Mouse (Mus musculus): Measurements from ENCODE around the gene 4930451I11Rik. TPM values are rescaled to one million over a fixed set of nuclear protein-coding genes. Genes with fewer than 3 reads are reported as not detected.
A peak's percentile ranks its signal among the peaks of the same experiment; 100 is the strongest.

Gene 4930451I11Rik
- polyA plus RNA-seq, 1 experiment from 2014 or later: not detected

GRCm38 (mm10) chr7:126823940-126824339, 7.5 kb downstream of the 4930451I11Rik start:
- DNase-seq (ENCODE audit: low spot score): no peak
- Histone ChIP-seq H3K27ac (replicated peaks) (peak overlapping the region; percentile 83), H3K9me3 (replicated peaks) (no peaks in the 10 kb centered on the region), H3K4me1 (peaks cover 34% of the 10 kb centered on the region), H3K4me3 (peak overlapping the region; percentile 63), H3K36me3 (no peaks in the 10 kb centered on the region), H3K27me3 (ENCODE audit: low read depth, poor library complexity, severe bottlenecking) (peaks cover 38% of the 10 kb centered on the region)
- WGBS: 9% methylated on average over 10 of the region's 10 CpGs

GRCm38 (mm10) chr7:126823202-126823711, 8.2 kb downstream of the 4930451I11Rik start:
- Histone ChIP-seq H3K9me3 (replicated peaks) (no peaks in the 10 kb centered on the region), H3K4me1 (peaks cover 34% of the 10 kb centered on the region), H3K27ac (replicated peaks) (peak overlapping the region; percentile 83), H3K27me3 (ENCODE audit: low read depth, poor library complexity, severe bottlenecking) (peaks cover 38% of the 10 kb centered on the region), H3K36me3 (no peaks in the 10 kb centered on the region), H3K4me3 (peak overlapping the region; percentile 63)
- peak; percentile 58 for DNase-seq (ENCODE audit: low spot score)
- 2% methylated on average over 18 of the region's 19 CpGs for WGBS

DNA sequence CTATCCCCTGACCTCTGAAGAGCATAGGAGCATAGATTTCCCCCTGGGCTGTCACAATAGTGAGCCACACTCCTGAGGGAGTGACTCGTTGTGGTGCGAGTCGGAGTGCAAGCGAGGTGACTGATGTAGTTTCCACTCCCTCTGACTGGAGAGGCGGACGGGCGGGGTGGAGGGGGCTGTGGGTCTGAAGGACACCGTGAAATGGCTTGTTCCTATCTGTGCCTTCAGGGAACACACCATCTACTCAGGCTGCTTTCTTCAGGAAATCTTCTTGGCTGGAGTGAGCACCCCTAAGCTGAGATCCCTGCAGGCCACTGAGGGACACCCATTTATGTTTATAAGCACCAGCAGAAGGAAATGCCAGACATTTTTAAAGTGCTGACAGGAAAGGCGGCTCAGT, 8.7 kb downstream of the 4930451I11Rik start:
- H3K27me3 ChIP-seq (ENCODE audit: low read depth, poor library complexity, severe bottlenecking): peaks cover 38% of the 10 kb centered on the region
- H3K27ac ChIP-seq (replicated peaks): peak overlapping the region; percentile 83
- H3K4me3 ChIP-seq: peak overlapping the region; percentile 63
- 8% methylated on average over 9 of the region's 9 CpGs for WGBS
- DNase-seq (ENCODE audit: low spot score): no peak
- peaks cover 34% of the 10 kb centered on the region for H3K4me1 ChIP-seq
- no peaks in the 10 kb centered on the region for H3K9me3 ChIP-seq (replicated peaks)
- H3K36me3 ChIP-seq: no peaks in the 10 kb centered on the region

DNA sequence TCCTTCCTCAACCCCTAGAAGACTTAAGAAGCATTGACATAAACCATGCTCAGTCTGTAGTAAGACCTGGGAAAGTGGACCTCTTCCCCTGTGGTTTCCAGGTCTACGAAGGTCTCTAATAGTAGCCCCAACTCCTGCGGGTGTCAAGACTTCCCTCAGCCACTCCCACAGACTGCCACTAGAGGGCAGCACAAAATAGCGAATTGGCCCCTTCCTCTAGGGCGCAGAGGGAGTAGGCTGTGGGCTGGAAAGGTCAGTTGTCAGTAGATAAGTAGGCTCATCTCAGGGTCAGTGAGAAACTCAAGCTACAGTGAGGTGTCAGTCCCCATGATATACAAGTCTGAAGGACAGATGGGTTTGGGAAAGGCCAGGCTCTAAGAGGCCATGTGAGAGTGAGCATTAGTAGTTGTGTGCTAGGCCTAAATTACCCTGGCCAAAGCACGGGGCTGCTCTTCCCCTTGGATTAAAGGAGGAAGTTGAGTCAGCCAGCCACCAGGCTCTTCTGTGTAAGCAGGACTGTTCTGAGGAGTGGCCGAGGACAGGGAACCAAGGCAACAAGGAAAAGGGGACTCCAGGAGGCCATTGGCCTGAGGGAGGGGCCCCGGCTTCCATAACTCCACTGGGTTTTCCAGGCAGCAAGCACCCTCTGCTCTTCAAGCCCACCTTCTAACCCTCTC, 9.5 kb downstream of the 4930451I11Rik start:
- no peaks in the 10 kb centered on the region for H3K9me3 ChIP-seq (replicated peaks)
- peak overlapping the region; percentile 63 for H3K4me3 ChIP-seq
- H3K27ac ChIP-seq (replicated peaks): peak overlapping the region; percentile 83; the same call in 1 of the 2 replicates
- peaks cover 34% of the 10 kb centered on the region for H3K4me1 ChIP-seq
- no peaks in the 10 kb centered on the region for H3K36me3 ChIP-seq
- DNase-seq (ENCODE audit: low spot score): peak; percentile 86
- WGBS: 24% methylated on average over 7 of the region's 7 CpGs
- H3K27me3 ChIP-seq (ENCODE audit: low read depth, poor library complexity, severe bottlenecking): peaks cover 38% of the 10 kb centered on the region

DNA sequence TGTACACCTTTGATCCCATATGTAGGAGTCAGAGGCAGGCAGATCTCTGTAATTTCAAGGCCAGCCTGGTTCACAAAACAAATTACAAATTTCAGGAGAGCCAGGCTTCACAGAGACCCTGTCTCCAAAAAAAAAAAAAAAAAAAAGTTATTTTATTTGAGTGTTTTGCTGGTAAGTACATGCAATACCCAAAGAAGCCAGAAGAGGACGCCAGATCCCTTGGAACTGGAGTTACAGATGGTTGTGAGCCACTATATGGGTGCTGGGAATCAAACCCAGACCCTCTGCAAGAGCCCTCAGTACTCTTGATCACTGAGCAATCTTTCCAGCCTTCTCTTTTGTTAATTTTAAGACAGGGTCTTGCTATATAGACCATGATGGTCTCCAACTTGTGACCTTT, 12.6 kb downstream of the 4930451I11Rik start:
- DNase-seq (ENCODE audit: low spot score): no peak
- Histone ChIP-seq H3K36me3 (no peaks in the 10 kb centered on the region), H3K4me3 (no peak overlapping the region), H3K4me1 (peaks cover 23% of the 10 kb centered on the region), H3K9me3 (replicated peaks) (no peaks in the 10 kb centered on the region), H3K27me3 (ENCODE audit: low read depth, poor library complexity, severe bottlenecking) (peaks cover 21% of the 10 kb centered on the region), H3K27ac (replicated peaks) (no peak overlapping the region)
- WGBS: 39% methylated on average over 1 of the region's 1 CpGs

GRCm38 (mm10) chr7:126817595-126817994, 13.8 kb downstream of the 4930451I11Rik start:
- Histone ChIP-seq H3K9me3 (replicated peaks) (no peaks in the 10 kb centered on the region), H3K4me3 (no peak overlapping the region), H3K4me1 (peaks cover 11% of the 10 kb centered on the region), H3K36me3 (no peaks in the 10 kb centered on the region), H3K27ac (replicated peaks) (no peak overlapping the region), H3K27me3 (ENCODE audit: low read depth, poor library complexity, severe bottlenecking) (peaks cover 9% of the 10 kb centered on the region)
- WGBS: 88% methylated on average over 7 of the region's 7 CpGs
- DNase-seq (ENCODE audit: low spot score): no peak

GRCm38 (mm10) chr7:126816494-126816893, 14.9 kb downstream of the 4930451I11Rik start:
- no peaks in the 10 kb centered on the region for H3K36me3 ChIP-seq
- 93% methylated on average over 8 of the region's 8 CpGs for WGBS
- no peak for DNase-seq (ENCODE audit: low spot score)
- no peak overlapping the region for H3K27ac ChIP-seq (replicated peaks)
- H3K4me3 ChIP-seq: no peak overlapping the region
- 0 out of 2 replicates have a peak, but pooled peaks cover 2% of the 10 kb centered on the region for H3K4me1 ChIP-seq
- H3K9me3 ChIP-seq (replicated peaks): no peaks in the 10 kb centered on the region
- no peaks in the 10 kb centered on the region for H3K27me3 ChIP-seq (ENCODE audit: low read depth, poor library complexity, severe bottlenecking)

DNA sequence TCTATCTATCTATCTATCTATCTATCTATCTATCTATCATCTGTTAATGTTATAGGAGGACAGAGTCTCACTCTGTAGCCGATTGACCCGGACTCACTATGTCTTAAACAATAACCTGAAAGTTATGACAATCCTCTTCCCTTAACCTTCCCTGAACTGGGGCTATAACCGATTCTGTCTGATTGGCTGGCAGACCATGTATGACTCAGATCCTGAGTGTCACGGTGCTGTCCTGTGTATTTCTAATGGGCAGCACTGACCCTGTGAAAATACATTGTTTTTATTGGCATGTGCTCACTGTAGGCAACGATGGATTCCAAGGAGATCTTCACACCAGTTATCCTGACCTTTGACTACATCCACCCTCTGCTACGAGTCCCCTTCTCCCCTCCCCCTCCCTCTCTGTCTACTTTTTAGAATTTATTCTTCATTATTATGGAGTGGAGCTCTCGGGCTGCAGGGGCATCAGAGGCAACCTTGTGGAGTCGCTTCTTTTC, 15.7 kb downstream of the 4930451I11Rik start:
- H3K27ac ChIP-seq (replicated peaks): no peak overlapping the region
- no peaks in the 10 kb centered on the region for H3K9me3 ChIP-seq (replicated peaks)
- no peaks in the 10 kb centered on the region for H3K36me3 ChIP-seq
- H3K27me3 ChIP-seq (ENCODE audit: low read depth, poor library complexity, severe bottlenecking): no peaks in the 10 kb centered on the region
- WGBS: 68% methylated on average over 8 of the region's 8 CpGs
- no peak overlapping the region for H3K4me3 ChIP-seq
- 0 out of 2 replicates have a peak, but pooled peaks cover 2% of the 10 kb centered on the region for H3K4me1 ChIP-seq
- no peak for DNase-seq (ENCODE audit: low spot score)

GRCm38 (mm10) chr7:126809723-126810369, 21.6 kb downstream of the 4930451I11Rik start:
- Histone ChIP-seq H3K36me3 (peaks cover 28% of the 10 kb centered on the region), H3K27me3 (ENCODE audit: low read depth, poor library complexity, severe bottlenecking) (no peaks in the 10 kb centered on the region), H3K27ac (replicated peaks) (peak overlapping the region; percentile 94), H3K4me1 (peaks cover 31% of the 10 kb centered on the region), H3K9me3 (replicated peaks) (no peaks in the 10 kb centered on the region), H3K4me3 (peak overlapping the region; percentile 71)
- no peak for DNase-seq (ENCODE audit: low spot score)
- WGBS: 70% methylated on average over 5 of the region's 5 CpGs

- under 1% methylated on average over 43 of the region's 43 CpGs for WGBS
- peaks cover 37% of the 10 kb centered on the region for H3K36me3 ChIP-seq
- peak; percentile 91 for DNase-seq (ENCODE audit: low spot score)
- no peaks in the 10 kb centered on the region for H3K9me3 ChIP-seq (replicated peaks)
- H3K27ac ChIP-seq (replicated peaks): peak overlapping the region; percentile 94
- H3K4me1 ChIP-seq: peaks cover 30% of the 10 kb centered on the region
- no peaks in the 10 kb centered on the region for H3K27me3 ChIP-seq (ENCODE audit: low read depth, poor library complexity, severe bottlenecking)
- H3K4me3 ChIP-seq: peak overlapping the region; percentile 71
Observed at GRCm38 (mm10) chr7:126808703-126809455, 22.6 kb downstream of the 4930451I11Rik start.

GRCm38 (mm10) chr7:126807405-126807804, 24.0 kb downstream of the 4930451I11Rik start:
- H3K27me3 ChIP-seq (ENCODE audit: low read depth, poor library complexity, severe bottlenecking): no peaks in the 10 kb centered on the region
- peak overlapping the region; percentile 94 for H3K27ac ChIP-seq (replicated peaks)
- H3K4me3 ChIP-seq: peak overlapping the region; percentile 71
- no peaks in the 10 kb centered on the region for H3K9me3 ChIP-seq (replicated peaks)
- 85% methylated on average over 4 of the region's 4 CpGs for WGBS
- peaks cover 52% of the 10 kb centered on the region for H3K36me3 ChIP-seq
- peaks cover 29% of the 10 kb centered on the region for H3K4me1 ChIP-seq
- DNase-seq (ENCODE audit: low spot score): no peak

- DNase-seq (ENCODE audit: low spot score): no peak
- Histone ChIP-seq H3K4me1 (peaks cover 29% of the 10 kb centered on the region), H3K27me3 (ENCODE audit: low read depth, poor library complexity, severe bottlenecking) (no peaks in the 10 kb centered on the region), H3K36me3 (peaks cover 56% of the 10 kb centered on the region), H3K9me3 (replicated peaks) (no peaks in the 10 kb centered on the region), H3K4me3 (peak overlapping the region; percentile 71; the same call in 1 of the 2 replicates), H3K27ac (replicated peaks) (no peak overlapping the region)
- WGBS: 92% methylated on average over 6 of the region's 6 CpGs
Observed at GRCm38 (mm10) chr7:126806956-126807355, 24.5 kb downstream of the 4930451I11Rik start.
